Mouse (Mus musculus) forelimb bud, embryonic 11.5 days (tissue): ENCODE results near the gene Gm20747.
"Not testable (repeated sequence)": the region's sequence is repeated elsewhere in the genome, so short reads cannot be mapped to it uniquely, and the experiment has no call there.

Experiments used
- DNase-seq: peaks from one replicate; pipeline ENCODE4 v3.0.0-alpha.2; 2012; ENCODE audit warnings: low read depth, low spot score

Gm20747 gene

GRCm38 (mm10) chrY:53418191-53418590 lies at the start of gene Gm20747:
Gm20747 (minus strand) TSS chrY:53418291.
- DNase-seq, result not testable (repeated sequence)
